ENCODE assay signal across 10 mouse cellular contexts in the genomic region with DNA sequence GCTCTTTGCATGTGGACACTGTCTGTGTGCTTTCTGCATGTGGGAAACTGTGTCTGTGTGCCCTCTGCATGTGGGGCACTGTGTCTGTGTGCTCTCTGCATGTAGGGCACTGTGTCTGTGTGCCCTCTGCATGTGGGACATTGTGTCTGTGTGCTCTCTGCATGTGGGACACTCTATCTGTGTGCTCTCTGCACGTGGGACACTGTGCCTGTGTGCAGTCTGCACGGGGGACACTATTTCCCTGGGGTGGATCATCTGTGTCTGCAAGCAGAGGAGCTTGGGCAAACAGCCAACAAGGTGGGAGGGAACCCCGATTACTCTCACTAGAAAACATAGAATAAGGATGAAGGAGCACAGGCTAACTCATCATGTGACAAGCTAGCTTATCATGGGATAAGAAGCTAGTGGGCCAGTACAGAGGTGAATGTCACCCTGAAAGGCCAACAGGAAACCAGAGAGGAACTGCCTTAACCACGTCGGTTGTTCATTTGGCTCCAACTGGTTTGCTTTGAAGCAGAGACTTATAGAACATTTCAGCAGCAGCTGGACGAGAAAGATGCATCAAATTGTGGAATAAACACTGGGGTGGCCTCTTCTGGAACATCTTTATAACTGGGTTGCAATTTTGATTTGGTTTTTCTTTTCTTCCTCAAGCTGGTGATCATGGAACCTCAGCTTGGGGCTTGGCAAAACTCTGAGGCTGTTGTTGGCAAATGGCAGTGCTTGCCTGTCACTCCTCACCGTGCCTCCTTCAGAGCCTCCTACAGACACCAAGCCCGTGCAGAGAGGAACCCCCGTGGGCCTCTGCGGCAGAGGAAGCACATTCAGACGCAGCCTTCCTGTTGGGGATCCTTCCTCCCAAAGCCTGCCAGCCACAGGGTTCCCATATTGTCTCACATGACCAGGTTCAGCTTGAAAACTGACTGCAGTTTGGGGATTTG. TPM values are rescaled to one million over a fixed set of nuclear protein-coding genes. Genes with fewer than 3 reads are reported as not detected.
A peak's percentile ranks its signal among the peaks of the same experiment; 100 is the strongest.
DNase-seq lines count a peak whose midpoint lies in the region; ATAC-seq and TF ChIP-seq lines count a peak whose summit lies in the region.
"Had no signal": no experiment of that assay in that cellular context is flagged by ENCODE, and none has a peak within 500 bp of the region (broad histone marks: within the 10 kb centered on the region; RNA-seq: fewer than 3 reads in every experiment).

No protein-coding gene starts in this region.

- no peak overlapping the region for H3K27ac ChIP-seq in cerebellum, adult 2 months (ENCODE audit: insufficient read depth, low read length)
- H3K27ac ChIP-seq in neural tube, embryonic 14.5 days (ENCODE audit: low read depth, low read length): no peak overlapping the region
- H3K27ac ChIP-seq in kidney, embryonic 16.5 days (ENCODE audit: low read length): peak overlapping the region; percentile 68; the same call in 1 of the 2 replicates
- peak overlapping the region; percentile 39; the same call in 1 of the 2 replicates for H3K27ac ChIP-seq in thymus, adult 2 months (ENCODE audit: control insufficient read depth, insufficient read depth, low read length)
- H3K27ac ChIP-seq: neural tube, embryonic 12.5 days had no signal

- ATAC-seq in neural tube, embryonic 14.5 days (ENCODE audit: low read depth): peak; percentile 31; the same call in 1 of the 2 replicates
- 0 out of 2 replicates have a peak, but pooled peaks have one; percentile 59 for ATAC-seq in kidney, embryonic 16.5 days (ENCODE audit: low FRiP score, low TSS enrichment)

- no peak overlapping the region for H3K4me2 ChIP-seq in neural tube, embryonic 14.5 days (ENCODE audit: low read depth, low read length)
- H3K4me2 ChIP-seq in kidney, embryonic 16.5 days (replicated peaks; ENCODE audit: low read depth, low read length): no peak overlapping the region
- H3K4me2 ChIP-seq: neural tube, embryonic 12.5 days had no signal

- no peak for TF ChIP-seq CTCF in cerebellum, adult 2 months (IDR thresholded peaks at IDR 0.05; ENCODE audit: borderline replicate concordance, insufficient read depth, low read depth, low read length)
- no peak for TF ChIP-seq CTCF in thymus, adult 2 months (IDR thresholded peaks at IDR 0.05; ENCODE audit: borderline replicate concordance, control insufficient read depth, extremely low read depth, insufficient read depth, low read length, poor library complexity)

- H3K36me3 ChIP-seq in neural tube, embryonic 14.5 days (ENCODE audit: control insufficient read depth, insufficient read depth, low read length): no peaks in the 10 kb centered on the region
- no peaks in the 10 kb centered on the region for H3K36me3 ChIP-seq in kidney, embryonic 16.5 days (ENCODE audit: insufficient read depth, low read length)
- H3K36me3 ChIP-seq in thymus, adult 2 months (ENCODE audit: control insufficient read depth, insufficient read depth, low read length): no peaks in the 10 kb centered on the region
- H3K36me3 ChIP-seq: neural tube, embryonic 12.5 days had no signal

- H3K4me3 ChIP-seq in cerebellum, adult 2 months (replicated peaks; ENCODE audit: insufficient read depth, low read depth, low read length): no peak overlapping the region
- H3K4me3 ChIP-seq in neural tube, embryonic 14.5 days (ENCODE audit: low read depth, low read length): no peak overlapping the region
- no peak overlapping the region for H3K4me3 ChIP-seq in kidney, embryonic 16.5 days (ENCODE audit: low read length)
- H3K4me3 ChIP-seq in thymus, adult 2 months (ENCODE audit: control insufficient read depth, insufficient read depth, low read length): no peak overlapping the region
- H3K4me3 ChIP-seq: neural tube, embryonic 12.5 days had no signal

- no peak for TF ChIP-seq POLR2A in cerebellum, adult 2 months (IDR thresholded peaks at IDR 0.05; ENCODE audit: borderline replicate concordance, insufficient read depth, low read length)
- no peak for TF ChIP-seq POLR2A in thymus, adult 2 months (IDR thresholded peaks at IDR 0.05; ENCODE audit: control insufficient read depth, extremely low read depth, insufficient read depth, low read length, poor library complexity)

- no peaks in the 10 kb centered on the region for H3K9me3 ChIP-seq in neural tube, embryonic 14.5 days (ENCODE audit: control insufficient read depth, low read length)
- H3K9me3 ChIP-seq in kidney, embryonic 16.5 days (ENCODE audit: low read length): no peaks in the 10 kb centered on the region
- H3K9me3 ChIP-seq: neural tube, embryonic 12.5 days had no signal

- WGBS in cerebellum, adult 2 months: 22% methylated on average over 11 of the region's 11 CpGs
- WGBS in neural tube, embryonic 14.5 days: 47% methylated on average over 11 of the region's 11 CpGs
- 29% methylated on average over 11 of the region's 11 CpGs for WGBS in kidney, embryonic 16.5 days
- WGBS in thymus, adult 2 months: 3% methylated on average over 11 of the region's 11 CpGs

- no peaks in the 10 kb centered on the region for H3K4me1 ChIP-seq in cerebellum, adult 2 months (ENCODE audit: control insufficient read depth, insufficient read depth, low read length)
- 0 out of 2 replicates have a peak, but pooled peaks cover 4% of the 10 kb centered on the region for H3K4me1 ChIP-seq in neural tube, embryonic 14.5 days (ENCODE audit: control insufficient read depth, insufficient read depth, low read length)
- peaks cover 14% of the 10 kb centered on the region; the same call in 1 of the 2 replicates for H3K4me1 ChIP-seq in kidney, embryonic 16.5 days (ENCODE audit: insufficient read depth, low read length)
- H3K4me1 ChIP-seq in thymus, adult 2 months (replicated peaks; ENCODE audit: control insufficient read depth, insufficient read depth, low read length): peaks cover 30% of the 10 kb centered on the region

- DNase-seq in cerebellum, postnatal 10 days: peak; percentile 20 to 24
- no peak for DNase-seq in cerebellum, adult 2 months
- no peak for DNase-seq in neural tube, embryonic 10.5 days (ENCODE audit: extremely low spot score, low spot score)
- DNase-seq in lung, postnatal 36 days: peak; percentile 39
- peak; percentile 69 for DNase-seq in thymus, adult 2 months
- no peak for DNase-seq in cerebellum, adult 11 months

- H3K9ac ChIP-seq in neural tube, embryonic 14.5 days (replicated peaks; ENCODE audit: low read depth, low read length): no peak overlapping the region
- H3K9ac ChIP-seq in kidney, embryonic 16.5 days (replicated peaks; ENCODE audit: low read length): peak overlapping the region; percentile 36
- H3K9ac ChIP-seq: neural tube, embryonic 12.5 days had no signal

- no peaks in the 10 kb centered on the region for H3K27me3 ChIP-seq in cerebellum, adult 2 months (ENCODE audit: control insufficient read depth, insufficient read depth, low read length)
- no peaks in the 10 kb centered on the region for H3K27me3 ChIP-seq in neural tube, embryonic 14.5 days (ENCODE audit: control insufficient read depth, insufficient read depth, low read length)
- no peaks in the 10 kb centered on the region for H3K27me3 ChIP-seq in kidney, embryonic 16.5 days (ENCODE audit: insufficient read depth, low read length)
- no peaks in the 10 kb centered on the region; the same call in 1 of the 2 replicates for H3K27me3 ChIP-seq in thymus, adult 2 months (ENCODE audit: control insufficient read depth, insufficient read depth, low read length)
- H3K27me3 ChIP-seq: CH12.LX; neural tube, embryonic 12.5 days had no signal

RNA-seq across cellular contexts. Expression of a gene that starts 20.9 kb away (rescaled TPM):
- polyA plus RNA-seq in cerebellum, adult 2 months (2012; rRNA removed): 5.4 and 6.5 TPM in 2 replicates
- 11.2 and 15.6 TPM in 2 replicates for polyA plus RNA-seq in neural tube, embryonic 14.5 days (2014; fragmentation: Nextera tagmentation; extraction: Ambion mirVana)
- polyA plus RNA-seq in kidney, embryonic 16.5 days (2015; fragmentation: Nextera tagmentation; extraction: Ambion mirVana): 29.1 and 31.9 TPM in 2 replicates
- polyA plus RNA-seq in thymus, adult 2 months (2012; rRNA removed): 29.6 and 32.1 TPM in 2 replicates

Comparison
In these comparisons a context has a peak if more than half of its experiments do, and no peak if none do; other contexts are left out.
1. DNase-seq: peak in cerebellum, postnatal 10 days (2 of 2), lung, postnatal 36 days (single experiment) and thymus, adult 2 months (single experiment); none in cerebellum, adult 2 months (0 of 2), neural tube, embryonic 10.5 days (single experiment) and cerebellum, adult 11 months (single experiment).
2. H3K27ac ChIP-seq: peak in kidney, embryonic 16.5 days (single experiment) and thymus, adult 2 months (single experiment); none in cerebellum, adult 2 months (single experiment) and neural tube, embryonic 14.5 days (single experiment).